Mouse (Mus musculus) gastrocnemius, postnatal 25 days (tissue): Measurements from ENCODE around the gene Thbs3. TPM values are rescaled to one million over a fixed set of nuclear protein-coding genes. Genes with fewer than 3 reads are reported as not detected.
A peak's percentile ranks its signal among the peaks of the same experiment; 100 is the strongest.

Experiments used
- DNase-seq: peaks from one replicate; pipeline ENCODE4 v3.0.0; 2022
- total RNA-seq, 2 experiments: library from RNA; stranded (reverse); gene quantifications; 1 replicate in 1 of 2; 2 replicates in 1 of 2; pipeline ENCODE4 v1.2.3; 2021

Thbs3 gene
- total RNA-seq, 2 experiments from 2014 or later: 11.0 to 11.8 TPM

GRCm38 (mm10) chr3:89227307-89228179 lies 12.6 kb downstream of the Thbs3 start:
- DNase-seq: peak; percentile 55

- DNase-seq: peak; percentile 72
Observed at GRCm38 (mm10) chr3:89228180-89228549, 13.2 kb downstream of the Thbs3 start.

- DNase-seq: no peak
Observed at GRCm38 (mm10) chr3:89228836-89229235, 13.9 kb downstream of the Thbs3 start, which contains the start of gene Muc1. Gene Muc1 (plus strand): TSS chr3:89229057.

GRCm38 (mm10) chr3:89229276-89229675 lies 14.3 kb downstream of the Thbs3 start:
- no peak for DNase-seq

- no peak for DNase-seq
Observed at GRCm38 (mm10) chr3:89230561-89230960, 15.6 kb downstream of the Thbs3 start.

GRCm38 (mm10) chr3:89231345-89231744 lies 16.4 kb downstream of the Thbs3 start:
- no peak for DNase-seq

- DNase-seq: no peak
Observed at GRCm38 (mm10) chr3:89231772-89232275, 16.8 kb downstream of the Thbs3 start.

- DNase-seq: no peak
Observed at GRCm38 (mm10) chr3:89232614-89233013, 17.6 kb downstream of the Thbs3 start.

GRCm38 (mm10) chr3:89233562-89234110 lies 18.7 kb downstream of the Thbs3 start:
- DNase-seq: no peak

GRCm38 (mm10) chr3:89236516-89236915 lies 21.5 kb downstream of the Thbs3 start:
- no peak for DNase-seq

GRCm38 (mm10) chr3:89237682-89238081 lies 22.7 kb downstream of the Thbs3 start:
- no peak for DNase-seq

GRCm38 (mm10) chr3:89238494-89238893 lies 23.5 kb downstream of the Thbs3 start:
- no peak for DNase-seq

- DNase-seq: no peak
Observed at GRCm38 (mm10) chr3:89242331-89242895, 27.4 kb downstream of the Thbs3 start.

- no peak for DNase-seq
Observed at GRCm38 (mm10) chr3:89243609-89244008, 28.6 kb downstream of the Thbs3 start.

GRCm38 (mm10) chr3:89244158-89244981 lies 29.4 kb downstream of the Thbs3 start:
- DNase-seq: no peak

- DNase-seq: no peak
Observed at GRCm38 (mm10) chr3:89244982-89245687, 30.2 kb downstream of the Thbs3 start.

GRCm38 (mm10) chr3:89245688-89246171 lies 30.8 kb downstream of the Thbs3 start, which contains the start of gene Krtcap2:
Gene Krtcap2 (plus strand): TSS chr3:89245966.
- DNase-seq: no peak

- peak; percentile 83 for DNase-seq
Observed at GRCm38 (mm10) chr3:89246261-89247100, 31.5 kb downstream of the Thbs3 start, which contains the start of gene Trim46. Gene Trim46 (minus strand): TSS chr3:89246309.

GRCm38 (mm10) chr3:89247466-89247865 lies 32.5 kb downstream of the Thbs3 start:
- DNase-seq: no peak

- DNase-seq: peak; percentile 58
Observed at GRCm38 (mm10) chr3:89250435-89251040, 35.6 kb downstream of the Thbs3 start.
